Mouse (Mus musculus): Measurements from ENCODE around the gene Zfp445. TPM values are rescaled to one million over a fixed set of nuclear protein-coding genes. Genes with fewer than 3 reads are reported as not detected.

Zfp445 gene
- polyA plus RNA-seq, 1 experiment from 2014 or later: 53.2 TPM

GRCm38 (mm10) chr9:122836126-122836525 is 29.7 kb downstream of the Zfp445 start:
- in situ Hi-C loops (cut with MboI; ENCODE audit: low pct_unique_long_range_greater_than_20kb): no loop called here
- no peak for TF ChIP-seq CTCF (IDR thresholded peaks at IDR 0.05)
- POLR2A ChIA-PET: interaction anchor here (0.6 kb wide), 1 partner anchor 697 kb away, joined by 6 read pairs; no protein-coding TSS in a partner anchor
- H3K27me3 ChIP-seq: no peaks in the 10 kb centered on the region
- CTCF ChIA-PET: no interaction called here
- no peak for DNase-seq (ENCODE audit: low read depth, low spot score)
- no peak for ATAC-seq

GRCm38 (mm10) chr9:122829826-122830380 is 35.9 kb downstream of the Zfp445 start:
- POLR2A ChIA-PET: no interaction called here

DNA sequence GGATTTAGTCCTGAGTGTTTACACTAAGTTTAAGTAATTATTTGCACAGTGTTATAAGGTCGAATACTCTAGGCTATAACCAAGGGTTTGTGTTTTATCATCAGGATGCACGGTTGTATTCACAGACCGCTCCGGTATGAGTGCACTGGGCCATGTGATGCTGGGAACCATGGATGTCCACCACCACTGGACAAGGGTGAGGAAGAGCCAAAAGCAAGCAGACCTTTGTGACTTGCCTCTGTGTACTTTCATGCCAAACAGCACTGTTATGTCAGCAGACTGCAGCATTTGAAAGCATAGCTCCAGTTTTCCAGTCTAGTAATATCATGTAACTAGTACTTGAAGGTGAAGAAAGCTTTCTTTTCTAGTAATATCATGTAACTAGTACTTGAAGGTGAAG is 39.1 kb downstream of the Zfp445 start:
- no peak for DNase-seq (ENCODE audit: low read depth, low spot score)
- CTCF ChIA-PET: interaction anchor here (0.9 to 1.6 kb wide), 2 partner anchors 10 to 50 kb away, joined by 3 to 4 read pairs; no protein-coding TSS in a partner anchor
- H3K27me3 ChIP-seq: no peaks in the 10 kb centered on the region
- in situ Hi-C loops (cut with MboI; ENCODE audit: low pct_unique_long_range_greater_than_20kb): no loop called here
- no peak for ATAC-seq
- TF ChIP-seq CTCF (IDR thresholded peaks at IDR 0.05): no peak
- POLR2A ChIA-PET: no interaction called here

More at GRCm38 (mm10) chr9:122829826-122830380, 35.9 kb downstream of the Zfp445 start:
- no peaks in the 10 kb centered on the region for H3K27me3 ChIP-seq
- no peak for TF ChIP-seq CTCF (IDR thresholded peaks at IDR 0.05)
- in situ Hi-C loops (cut with MboI; ENCODE audit: low pct_unique_long_range_greater_than_20kb): no loop called here
- no peak for DNase-seq (ENCODE audit: low read depth, low spot score)
- no peak for ATAC-seq
- CTCF ChIA-PET: no interaction called here

- CTCF ChIA-PET: interaction anchor here (2.8 kb wide), 1 partner anchor 10 kb away, joined by 9 read pairs; no protein-coding TSS in a partner anchor
- DNase-seq (ENCODE audit: low read depth, low spot score) (no peak), ATAC-seq (no peak)
- POLR2A ChIA-PET: interaction anchor here (0.6 kb wide), 1 partner anchor 14 kb away, joined by 4 read pairs; no protein-coding TSS in a partner anchor
- no peaks in the 10 kb centered on the region for H3K27me3 ChIP-seq
- in situ Hi-C loops (cut with MboI; ENCODE audit: low pct_unique_long_range_greater_than_20kb): no loop called here
- no peak for TF ChIP-seq CTCF (IDR thresholded peaks at IDR 0.05)
Observed at GRCm38 (mm10) chr9:122823374-122824017, 42.3 kb downstream of the Zfp445 start.

DNA sequence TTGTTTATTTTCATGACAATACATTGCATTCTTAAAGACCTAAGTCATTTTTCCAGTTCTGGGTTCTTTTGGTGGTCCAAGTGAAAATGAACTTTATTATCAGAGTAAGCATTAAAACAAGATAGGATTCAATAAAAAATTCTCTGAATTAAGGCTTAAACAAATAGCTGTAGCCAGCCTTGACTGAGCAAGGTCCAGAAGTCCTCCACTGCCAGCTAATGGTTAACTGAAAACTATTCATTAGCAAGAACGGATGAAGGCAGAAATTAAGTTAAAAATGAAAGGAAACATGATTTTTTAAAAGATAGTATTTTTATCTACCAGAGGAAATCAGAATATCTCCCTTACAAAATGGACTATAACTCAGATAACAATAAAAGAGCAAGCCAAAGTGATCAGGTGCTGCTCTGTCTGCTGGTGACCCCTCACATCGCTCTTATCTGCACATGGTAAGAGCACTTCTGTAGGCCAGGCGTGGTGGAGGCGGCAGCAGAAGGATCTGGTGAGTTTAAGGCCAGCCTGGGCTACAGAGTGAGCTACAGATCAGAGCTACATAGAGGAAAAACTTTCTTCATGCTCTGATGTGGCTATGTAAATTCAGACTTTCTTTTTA is 50.5 kb downstream of the Zfp445 start:
- in situ Hi-C loops (cut with MboI; ENCODE audit: low pct_unique_long_range_greater_than_20kb): no loop called here
- no peak for ATAC-seq
- ChIA-PET POLR2A (no interaction called here), CTCF (interaction anchor here (1.2 kb wide), 1 partner anchor 29 kb away, joined by 4 read pairs; the partner anchor contains the start of gene Gm35549)
- no peaks in the 10 kb centered on the region for H3K27me3 ChIP-seq
- no peak for DNase-seq (ENCODE audit: low read depth, low spot score)
- no peak for TF ChIP-seq CTCF (IDR thresholded peaks at IDR 0.05)

GRCm38 (mm10) chr9:122814775-122815174 is 51.0 kb downstream of the Zfp445 start:
- ATAC-seq: no peak
- H3K27me3 ChIP-seq: no peaks in the 10 kb centered on the region
- ChIA-PET CTCF (interaction anchor here (1.8 kb wide), 1 partner anchor 9 kb away, joined by 9 read pairs; no protein-coding TSS in a partner anchor), POLR2A (no interaction called here)
- in situ Hi-C loops (cut with MboI; ENCODE audit: low pct_unique_long_range_greater_than_20kb): no loop called here
- DNase-seq (ENCODE audit: low read depth, low spot score): no peak
- no peak for TF ChIP-seq CTCF (IDR thresholded peaks at IDR 0.05)

- CTCF ChIA-PET: interaction anchor here (0.6 kb wide), 1 partner anchor 9 kb away, joined by 3 read pairs; no protein-coding TSS in a partner anchor
- in situ Hi-C loops (cut with MboI; ENCODE audit: low pct_unique_long_range_greater_than_20kb): no loop called here
- DNase-seq (ENCODE audit: low read depth, low spot score): no peak
- TF ChIP-seq CTCF (IDR thresholded peaks at IDR 0.05): no peak
- POLR2A ChIA-PET: no interaction called here
- no peaks in the 10 kb centered on the region for H3K27me3 ChIP-seq
- ATAC-seq: no peak
Observed at GRCm38 (mm10) chr9:122812386-122812785, 53.4 kb downstream of the Zfp445 start.

DNA sequence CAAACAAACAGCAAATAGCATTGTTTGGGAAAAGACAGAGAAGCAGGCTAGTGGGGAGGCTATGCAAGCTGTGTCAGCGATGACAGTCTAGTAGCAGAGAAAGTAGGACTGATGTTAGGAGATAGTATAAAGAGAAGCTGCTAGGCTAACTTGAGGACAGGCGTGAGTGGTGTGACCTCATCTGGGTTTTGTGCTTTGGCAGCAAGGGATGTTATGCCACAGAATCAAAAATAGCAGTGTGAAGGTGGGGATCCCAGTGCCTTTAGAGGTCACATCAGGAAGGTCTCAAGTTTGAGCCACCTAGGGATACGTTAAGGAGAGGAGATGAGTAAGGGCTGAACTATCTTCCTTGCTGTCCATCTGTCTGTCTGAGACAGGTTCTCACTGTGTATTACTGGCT is 55.6 kb downstream of the Zfp445 start:
- in situ Hi-C loops (cut with MboI; ENCODE audit: low pct_unique_long_range_greater_than_20kb): no loop called here
- H3K27me3 ChIP-seq: no peaks in the 10 kb centered on the region
- POLR2A ChIA-PET: interaction anchor here (0.6 kb wide), 1 partner anchor 606 kb away, joined by 3 read pairs; no protein-coding TSS in a partner anchor
- DNase-seq (ENCODE audit: low read depth, low spot score) (no peak), ATAC-seq (no peak)
- CTCF ChIA-PET: no interaction called here
- no peak for TF ChIP-seq CTCF (IDR thresholded peaks at IDR 0.05)

DNA sequence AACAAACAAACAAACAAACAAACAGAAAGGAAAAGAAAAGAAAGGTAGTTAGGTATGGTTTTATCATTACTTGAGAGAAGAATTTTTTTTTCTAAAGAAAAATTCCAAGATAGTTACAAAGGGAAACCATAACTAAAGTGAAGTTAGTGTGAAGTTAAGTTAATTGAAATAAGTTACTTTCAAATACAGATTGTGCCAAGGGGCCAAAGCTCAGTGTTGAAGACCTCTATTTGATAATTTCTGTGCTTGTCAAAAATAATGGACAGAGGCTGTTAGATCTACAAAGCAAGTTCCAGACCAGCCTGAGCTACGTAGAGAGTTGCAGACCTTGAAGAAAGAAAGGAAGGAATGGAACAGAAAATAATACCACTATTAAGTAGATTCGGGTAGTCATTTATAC is 58.6 kb downstream of the Zfp445 start:
- no peak for TF ChIP-seq CTCF (IDR thresholded peaks at IDR 0.05)
- CTCF ChIA-PET: no interaction called here
- in situ Hi-C loops (cut with MboI; ENCODE audit: low pct_unique_long_range_greater_than_20kb): no loop called here
- ATAC-seq (no peak), DNase-seq (ENCODE audit: low read depth, low spot score) (no peak)
- POLR2A ChIA-PET: no interaction called here
- peaks cover 3% of the 10 kb centered on the region for H3K27me3 ChIP-seq

DNA sequence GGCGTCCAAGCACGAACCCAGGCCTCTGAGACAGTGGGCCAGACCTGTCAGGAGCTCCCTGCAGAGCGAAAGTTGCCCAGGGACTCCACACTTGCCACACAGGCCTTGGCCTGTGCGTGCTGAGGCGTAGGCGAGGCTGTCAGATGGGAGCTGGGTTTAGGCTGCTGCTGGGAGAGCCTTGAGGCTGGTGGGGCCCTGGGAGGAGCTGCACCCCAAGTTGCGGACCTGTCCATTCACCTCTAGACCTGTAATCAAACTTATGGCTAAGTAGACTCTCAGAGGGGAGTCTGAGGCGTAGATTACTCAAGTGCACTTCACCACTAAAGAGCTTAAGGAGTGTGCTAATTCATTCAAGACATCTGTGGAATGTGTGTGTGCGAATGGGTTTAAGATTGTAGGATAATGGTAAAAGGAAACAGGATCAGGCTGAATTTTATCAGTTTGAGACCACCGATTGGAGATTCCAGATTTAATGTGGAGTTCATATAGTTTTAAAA is 59.9 kb downstream of the Zfp445 start:
- peaks cover 15% of the 10 kb centered on the region for H3K27me3 ChIP-seq
- POLR2A ChIA-PET: interaction anchor here (0.5 to 1.4 kb wide), 3 partner anchors 10 to 201 kb away, joined by 3 to 5 read pairs (median 3); no protein-coding TSS in a partner anchor
- DNase-seq (ENCODE audit: low read depth, low spot score) (no peak), ATAC-seq (peak; percentile 65)
- in situ Hi-C loops (cut with MboI; ENCODE audit: low pct_unique_long_range_greater_than_20kb): no loop called here
- no peak for TF ChIP-seq CTCF (IDR thresholded peaks at IDR 0.05)
- CTCF ChIA-PET: no interaction called here

Data from Patski (cell line).